Mouse (Mus musculus) limb, embryonic 14.5 days (tissue): ENCODE measurements at regions not wholly inside any gene's neighbourhood (a gene's known extent, or its start where the extent isn't known, plus 50 kb on each side); places are given as distances from the start of the nearest gene placed in this dataset.

ENCODE experiments used
- ATAC-seq: fragments of 200-750 bp; cut with Nextera tagmentation; 2 replicates; pipeline ENCODE4 v1.8.0; 2017; ENCODE audit warnings: low read depth, moderate number of reproducible peaks, moderate TSS enrichment; ENCODE audit not compliant: low FRiP score
- DNase-seq: peaks from one replicate; pipeline ENCODE4 v3.0.0-alpha.2; 2015; ENCODE audit warnings: low spot score
- H3K27ac ChIP-seq: fragments of 300-500 bp; sonication (generic); replicated peaks from 2 replicates; pipeline ENCODE4 v1.5.1; 2014; ENCODE audit warnings: low read depth, mild to moderate bottlenecking, low read length, moderate library complexity, mixed read lengths
- H3K27me3 ChIP-seq: fragments of 300-500 bp; sonication (generic); 2 replicates; pipeline ENCODE4 v1.6.1; 2014; ENCODE audit warnings: low read length, mixed read lengths; ENCODE audit not compliant: control insufficient read depth, insufficient read depth
- H3K36me3 ChIP-seq: fragments of 300-500 bp; sonication (generic); 2 replicates; pipeline ENCODE4 v1.6.1; 2014; ENCODE audit warnings: mild to moderate bottlenecking, low read length, moderate library complexity, mixed read lengths; ENCODE audit not compliant: control insufficient read depth, insufficient read depth
- H3K4me1 ChIP-seq: fragments of 300-500 bp; sonication (generic); 2 replicates; pipeline ENCODE4 v1.6.1; 2014; ENCODE audit warnings: antibody characterized with exemption, low read length, mixed read lengths; ENCODE audit not compliant: control insufficient read depth, insufficient read depth
- H3K4me2 ChIP-seq: fragments of 300-500 bp; sonication (generic); replicated peaks from 2 replicates; pipeline ENCODE4 v1.6.1; 2014; ENCODE audit warnings: low read depth, mild to moderate bottlenecking, low read length, moderate library complexity; ENCODE audit not compliant: severe bottlenecking
- H3K4me3 ChIP-seq: fragments of 300-500 bp; sonication (generic); replicated peaks from 2 replicates; pipeline ENCODE4 v1.5.1; 2014; ENCODE audit warnings: low read length
- H3K9ac ChIP-seq: fragments of 300-500 bp; sonication (generic); 2 replicates; pipeline ENCODE4 v1.6.1; 2014; ENCODE audit warnings: mild to moderate bottlenecking, low read depth, low read length, moderate library complexity; ENCODE audit not compliant: severe bottlenecking
- H3K9me3 ChIP-seq: fragments of 300-500 bp; sonication (generic); 2 replicates; pipeline ENCODE4 v1.6.1; 2016; ENCODE audit warnings: low read length; ENCODE audit not compliant: control insufficient read depth
- POLR2A ChIP-seq: fragments of 200-500 bp; IDR thresholded peaks from 2 replicates; pipeline ENCODE4 v1.8.0; 2012; ENCODE audit warnings: inconsistent platforms, mild to moderate bottlenecking, moderate library complexity, borderline replicate concordance; ENCODE audit not compliant: insufficient read depth, insufficient read length; ENCODE audit errors: extremely low read depth
- WGBS: fragments of 180-500 bp; shearing (Covaris S2); extraction: QIAGEN DNeasy Blood & Tissue Kit; methylation state at CpG from one replicate; pipeline ENCODE4 v1.1.7; 2014; 5-methylcytosine and 5-hydroxymethylcytosine counted together

DNA sequence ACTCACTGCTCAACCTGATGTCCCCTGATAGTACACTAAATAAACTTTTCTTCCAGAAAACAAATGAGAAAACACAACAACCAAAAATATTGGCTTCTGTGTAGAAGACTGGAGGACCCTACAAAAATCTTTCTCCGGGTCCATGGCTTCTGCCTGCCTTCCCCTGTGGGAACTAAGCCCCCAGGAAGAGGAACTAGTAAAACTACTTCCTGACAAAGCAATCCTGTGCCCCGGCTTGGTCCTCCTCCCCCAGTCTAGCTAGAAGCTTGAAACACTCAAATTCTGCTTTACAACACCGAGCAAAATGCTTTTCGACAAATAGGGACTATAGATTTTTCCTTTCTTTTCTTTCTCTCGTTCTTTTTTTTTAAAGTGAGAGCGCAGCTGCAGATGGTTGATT is 51.3 kb upstream of the Mki67 start:
- DNase-seq, result no peak
- H3K4me3 ChIP-seq, result no peak overlapping the region
- WGBS, result 40% methylated on average over 6 of the region's 6 CpGs

DNA sequence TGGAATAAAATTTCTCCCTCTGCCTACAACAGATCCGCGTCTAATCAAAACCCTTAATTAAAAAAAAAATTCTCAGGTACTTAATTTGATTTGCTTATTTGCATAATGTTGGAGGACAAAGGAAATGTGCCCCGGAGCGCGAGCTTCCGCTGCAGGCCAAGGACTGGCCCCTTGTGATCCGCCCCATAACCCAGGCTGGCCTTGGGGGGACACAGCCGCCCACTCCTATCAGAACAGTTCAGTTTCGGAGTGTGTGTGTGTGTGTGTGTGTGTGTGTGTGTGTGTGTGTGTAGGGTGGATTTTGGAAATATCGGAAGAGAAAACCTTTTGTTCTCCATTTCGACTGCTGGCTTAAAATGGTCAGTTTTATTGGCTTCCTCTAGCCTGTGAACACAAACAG is 51.9 kb upstream of the Mki67 start:
- TF ChIP-seq POLR2A, result no peak
- ATAC-seq (no peak), DNase-seq (no peak)
- Histone ChIP-seq H3K9ac (no peak overlapping the region), H3K27me3 (no peaks in the 10 kb centered on the region), H3K4me3 (no peak overlapping the region), H3K4me1 (peaks cover 12% of the 10 kb centered on the region), H3K9me3 (no peaks in the 10 kb centered on the region), H3K27ac (no peak overlapping the region), H3K36me3 (no peaks in the 10 kb centered on the region), H3K4me2 (no peak overlapping the region)
- 87% methylated on average over 11 of the region's 11 CpGs for WGBS

More for the DNA sequence above, 51.3 kb upstream of the Mki67 start:
- H3K36me3 ChIP-seq, result no peaks in the 10 kb centered on the region
- peaks cover 12% of the 10 kb centered on the region for H3K4me1 ChIP-seq
- no peak for TF ChIP-seq POLR2A
- ATAC-seq, result no peak
- H3K27me3 ChIP-seq, result no peaks in the 10 kb centered on the region
- no peak overlapping the region for H3K4me2 ChIP-seq
- H3K9me3 ChIP-seq, result no peaks in the 10 kb centered on the region
- H3K9ac ChIP-seq, result no peak overlapping the region
- H3K27ac ChIP-seq, result no peak overlapping the region

DNA sequence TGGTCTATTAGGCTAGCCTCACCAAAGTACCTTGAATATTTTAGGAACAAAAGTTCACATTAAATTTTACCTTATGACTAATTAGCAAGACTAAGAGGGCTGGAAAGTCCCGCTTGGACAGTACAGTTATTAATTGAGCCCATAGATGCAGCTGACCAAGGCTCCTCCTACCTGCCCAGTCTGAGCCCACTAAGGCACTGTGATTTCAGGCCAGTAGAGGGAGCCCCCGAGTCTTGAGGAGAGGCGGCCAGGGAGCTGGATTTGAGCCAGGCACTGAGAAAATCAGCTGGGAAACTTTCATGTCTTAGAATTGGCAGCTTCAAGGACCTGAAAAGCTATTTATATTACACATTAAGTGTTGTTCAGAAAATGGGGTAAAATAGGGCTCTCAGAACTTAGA is 52.4 kb upstream of the Mki67 start:
- peak; percentile 64; the same call in 1 of the 2 replicates for ATAC-seq
- 4% methylated on average over 3 of the region's 3 CpGs for WGBS
- TF ChIP-seq POLR2A, result no peak
- no peak overlapping the region for H3K4me3 ChIP-seq
- H3K4me1 ChIP-seq, result peaks cover 12% of the 10 kb centered on the region
- DNase-seq, result peak; percentile 87
- no peaks in the 10 kb centered on the region for H3K9me3 ChIP-seq
- no peak overlapping the region for H3K9ac ChIP-seq
- H3K4me2 ChIP-seq, result no peak overlapping the region
- no peaks in the 10 kb centered on the region for H3K27me3 ChIP-seq
- no peak overlapping the region for H3K27ac ChIP-seq
- no peaks in the 10 kb centered on the region for H3K36me3 ChIP-seq

DNA sequence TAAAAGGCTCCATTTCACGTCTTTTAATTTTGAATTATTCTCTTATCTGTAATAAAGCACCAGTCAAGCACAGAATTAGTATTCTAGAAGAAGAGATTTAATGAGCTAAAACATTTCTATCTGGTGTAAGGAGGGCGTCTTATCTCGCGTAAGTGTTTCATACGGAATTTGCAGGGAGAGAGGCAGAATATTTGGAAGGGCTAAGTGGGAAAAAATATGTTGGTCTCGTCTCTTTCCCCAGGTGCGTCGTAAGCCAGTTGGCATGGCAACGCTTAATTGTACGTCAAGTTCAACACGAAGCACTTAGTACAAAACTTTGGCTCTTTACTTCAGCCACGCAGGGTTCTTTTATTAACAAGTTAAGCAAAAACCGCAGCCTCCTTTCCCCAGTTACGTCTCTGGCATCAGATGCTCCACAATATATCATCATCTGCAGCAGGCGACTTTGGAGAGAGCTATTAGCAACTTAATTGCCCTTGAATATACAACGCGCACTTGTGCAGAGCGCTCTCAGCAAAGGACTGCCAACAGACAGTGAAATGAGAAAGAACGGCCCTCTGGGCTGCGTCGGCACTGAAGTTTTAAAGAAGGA is 53.0 kb upstream of the Mki67 start:
- TF ChIP-seq POLR2A, result no peak
- Histone ChIP-seq H3K4me2 (peak overlapping the region; percentile 11; the same call in 1 of the 2 replicates), H3K4me1 (peaks cover 12% of the 10 kb centered on the region), H3K36me3 (no peaks in the 10 kb centered on the region), H3K9me3 (no peaks in the 10 kb centered on the region), H3K9ac (no peak overlapping the region), H3K27ac (no peak overlapping the region), H3K27me3 (no peaks in the 10 kb centered on the region), H3K4me3 (no peak overlapping the region)
- ATAC-seq (no peak), DNase-seq (peak; percentile 43)
- 42% methylated on average over 21 of the region's 21 CpGs for WGBS

DNA sequence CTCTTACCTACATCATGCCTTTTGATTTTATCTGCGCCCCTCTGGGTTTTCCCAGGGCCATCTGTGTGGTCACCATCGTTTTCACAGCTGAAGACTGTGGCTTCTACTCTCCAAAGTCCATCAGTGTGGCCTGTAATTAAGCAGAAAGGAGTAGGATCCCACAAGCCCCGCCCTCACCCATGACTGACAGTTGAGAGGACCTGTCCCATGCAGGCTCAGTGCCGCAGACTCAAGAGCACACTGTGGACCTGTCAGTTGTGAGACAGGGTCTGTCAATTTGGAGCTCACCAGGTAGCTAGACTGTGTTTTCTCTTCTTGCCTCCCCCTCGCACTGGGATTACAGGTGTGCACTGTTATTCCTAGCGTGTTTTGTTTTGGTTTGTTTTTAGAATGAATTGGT is 53.9 kb upstream of the Mki67 start:
- Histone ChIP-seq H3K36me3 (no peaks in the 10 kb centered on the region), H3K9ac (no peak overlapping the region), H3K9me3 (no peaks in the 10 kb centered on the region), H3K4me3 (no peak overlapping the region), H3K4me1 (peaks cover 12% of the 10 kb centered on the region), H3K27me3 (no peaks in the 10 kb centered on the region), H3K4me2 (no peak overlapping the region), H3K27ac (no peak overlapping the region)
- WGBS, result 71% methylated on average over 6 of the region's 6 CpGs
- DNase-seq (no peak), ATAC-seq (no peak)
- TF ChIP-seq POLR2A, result no peak
